Mouse (Mus musculus) megakaryocyte, embryonic 14.5 days (primary cell): ENCODE data around the gene Adm. TPM values are rescaled to one million over a fixed set of nuclear protein-coding genes. Genes with fewer than 3 reads are reported as not detected.

ENCODE experiments used
- H3K27me3 ChIP-seq: replicated peaks from 2 replicates; pipeline ENCODE3; 2012; ENCODE audit warnings: inconsistent platforms
- H3K36me3 ChIP-seq: replicated peaks from 2 replicates; pipeline ENCODE3; 2012; ENCODE audit warnings: low read length, inconsistent platforms, mixed read lengths
- H3K4me1 ChIP-seq: 2 replicates; pipeline ENCODE4 v1.6.1; 2012; ENCODE audit warnings: inconsistent platforms
- H3K4me3 ChIP-seq: replicated peaks from 2 replicates; pipeline ENCODE3; 2012; ENCODE audit warnings: moderate library complexity, mild to moderate bottlenecking, inconsistent platforms
- H3K9me3 ChIP-seq: 2 replicates; pipeline ENCODE4 v1.6.1; 2012; ENCODE audit warnings: inconsistent platforms
- FLI1 ChIP-seq: IDR thresholded peaks from 2 replicates; pipeline ENCODE4 v1.6.1; 2012; ENCODE audit warnings: low read length, inconsistent platforms, mixed read lengths
- GATA1 ChIP-seq: IDR thresholded peaks from 3 replicates; pipeline ENCODE4 v1.6.1; 2012; ENCODE audit warnings: mixed read lengths, low read length, inconsistent platforms, borderline replicate concordance
- polyA plus RNA-seq: library from polyadenylated mRNA; stranded (reverse); fragments of >175 nt; gene quantifications from 2 replicates; pipeline ENCODE4 v1.2.3, GENCODE M21; 2012; ENCODE audit warnings: low replicate concordance; ENCODE audit not compliant: insufficient read depth

Gene Adm
- polyA plus RNA-seq, 1 experiment = not detected

GRCm38 (mm10) chr7:110658378-110658928, 31.0 kb downstream of the Adm start:
- Histone ChIP-seq H3K27me3 (peaks cover 18% of the 10 kb centered on the region), H3K9me3 (peaks cover 9% of the 10 kb centered on the region)
- TF ChIP-seq GATA1 (no peak), FLI1 (no peak)

DNA sequence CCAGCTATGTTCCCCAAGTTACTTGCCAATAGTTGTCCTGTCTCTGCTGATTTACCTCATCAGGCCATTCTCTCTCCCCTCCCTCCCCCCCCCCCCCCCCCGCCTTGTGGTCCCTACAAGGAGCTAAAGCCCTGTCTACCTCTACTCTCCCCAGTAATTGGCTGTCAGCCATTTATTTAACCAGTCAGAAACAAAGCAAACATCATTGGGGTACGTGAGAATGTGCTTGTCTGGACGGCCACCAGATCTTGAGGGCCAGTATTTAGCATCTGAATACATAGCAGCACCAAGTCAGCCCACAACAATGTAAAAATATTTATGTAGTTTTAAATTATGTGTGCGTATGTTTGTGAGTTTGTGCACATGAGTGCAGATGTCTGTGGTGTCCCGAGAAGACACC, 39.1 kb downstream of the Adm start:
- Histone ChIP-seq H3K4me1 (no peaks in the 10 kb centered on the region), H3K27me3 (peaks cover 7% of the 10 kb centered on the region), H3K9me3 (no peaks in the 10 kb centered on the region), H3K4me3 (no peak overlapping the region), H3K36me3 (no peaks in the 10 kb centered on the region)
- TF ChIP-seq GATA1 (no peak), FLI1 (no peak)

More at GRCm38 (mm10) chr7:110658378-110658928, 31.0 kb downstream of the Adm start:
- no peaks in the 10 kb centered on the region for H3K36me3 ChIP-seq
- no peak overlapping the region for H3K4me3 ChIP-seq
- peaks cover 5% of the 10 kb centered on the region; the same call in 1 of the 2 replicates for H3K4me1 ChIP-seq

- TF ChIP-seq FLI1 (no peak), GATA1 (no peak)
- no peaks in the 10 kb centered on the region for H3K9me3 ChIP-seq
- peaks cover 7% of the 10 kb centered on the region for H3K27me3 ChIP-seq
- no peaks in the 10 kb centered on the region for H3K4me1 ChIP-seq
- H3K36me3 ChIP-seq = no peaks in the 10 kb centered on the region
- no peak overlapping the region for H3K4me3 ChIP-seq
These were observed 40.8 kb downstream of the Adm start for GRCm38 (mm10) chr7:110668247-110668646.

GRCm38 (mm10) chr7:110668756-110669155, 41.3 kb downstream of the Adm start:
- Histone ChIP-seq H3K4me3 (no peak overlapping the region), H3K36me3 (no peaks in the 10 kb centered on the region), H3K9me3 (no peaks in the 10 kb centered on the region), H3K4me1 (no peaks in the 10 kb centered on the region), H3K27me3 (peaks cover 7% of the 10 kb centered on the region)
- TF ChIP-seq FLI1 (no peak), GATA1 (no peak)

- H3K9me3 ChIP-seq = 0 out of 2 replicates have a peak, but pooled peaks cover 7% of the 10 kb centered on the region
- no peak for TF ChIP-seq FLI1
- TF ChIP-seq GATA1 = no peak
- no peaks in the 10 kb centered on the region for H3K4me1 ChIP-seq
- no peaks in the 10 kb centered on the region for H3K36me3 ChIP-seq
- no peak overlapping the region for H3K4me3 ChIP-seq
- H3K27me3 ChIP-seq = peaks cover 4% of the 10 kb centered on the region
These were observed 43.7 kb downstream of the Adm start for GRCm38 (mm10) chr7:110671121-110671680.

Other genes starting within 250 kb of the Adm start
- 0.55 TPM in 1 of 2 replicates, not detected in the other for gene Sbf2, start 12.7 kb upstream of the Adm start, polyA plus RNA-seq
- gene Ampd3, start 140.5 kb downstream of the Adm start, polyA plus RNA-seq = 1.6 TPM in 2 replicates
- gene Rnf141, start 216.8 kb downstream of the Adm start, polyA plus RNA-seq = 1.8 TPM in 1 of 2 replicates, not detected in the other
- 1.7 TPM in 1 of 2 replicates, not detected in the other for gene Lyve1, start 235.6 kb downstream of the Adm start, polyA plus RNA-seq